Mouse (Mus musculus) T-helper 1 cell (primary cell): ENCODE measurements around the gene Nuak2.

Experiments
- in situ Hi-C: fragments of 300-600 bp; cut with MboI, MseI; formaldehyde crosslinking; loops from one replicate; pipeline ENCODE4 v1.15.1; 2025; ENCODE audit warnings: high pct_unique_total_duplicates

Gene Nuak2

GRCm38 (mm10) chr1:132377055-132377365, 61.1 kb downstream of the Nuak2 start:
- in situ Hi-C loops: no loop called here

GRCm38 (mm10) chr1:132377811-132378210, 61.9 kb downstream of the Nuak2 start:
- in situ Hi-C loops: no loop called here

- in situ Hi-C loops: no loop called here
These were observed 64.7 kb downstream of the Nuak2 start for GRCm38 (mm10) chr1:132380550-132381100.

- in situ Hi-C loops: no loop called here
These were observed 66.0 kb downstream of the Nuak2 start for GRCm38 (mm10) chr1:132381929-132382328.
